Mouse (Mus musculus) cerebellum, postnatal 14 days (tissue): ENCODE measurements around the gene Hoxa3.

Experiments
- DNase-seq, 2 experiments: peaks; one replicate each; pipeline ENCODE4 v3.0.0; 2021; ENCODE audit warnings: mixed read lengths in 2 of 2

Gene Hoxa3

DNA sequence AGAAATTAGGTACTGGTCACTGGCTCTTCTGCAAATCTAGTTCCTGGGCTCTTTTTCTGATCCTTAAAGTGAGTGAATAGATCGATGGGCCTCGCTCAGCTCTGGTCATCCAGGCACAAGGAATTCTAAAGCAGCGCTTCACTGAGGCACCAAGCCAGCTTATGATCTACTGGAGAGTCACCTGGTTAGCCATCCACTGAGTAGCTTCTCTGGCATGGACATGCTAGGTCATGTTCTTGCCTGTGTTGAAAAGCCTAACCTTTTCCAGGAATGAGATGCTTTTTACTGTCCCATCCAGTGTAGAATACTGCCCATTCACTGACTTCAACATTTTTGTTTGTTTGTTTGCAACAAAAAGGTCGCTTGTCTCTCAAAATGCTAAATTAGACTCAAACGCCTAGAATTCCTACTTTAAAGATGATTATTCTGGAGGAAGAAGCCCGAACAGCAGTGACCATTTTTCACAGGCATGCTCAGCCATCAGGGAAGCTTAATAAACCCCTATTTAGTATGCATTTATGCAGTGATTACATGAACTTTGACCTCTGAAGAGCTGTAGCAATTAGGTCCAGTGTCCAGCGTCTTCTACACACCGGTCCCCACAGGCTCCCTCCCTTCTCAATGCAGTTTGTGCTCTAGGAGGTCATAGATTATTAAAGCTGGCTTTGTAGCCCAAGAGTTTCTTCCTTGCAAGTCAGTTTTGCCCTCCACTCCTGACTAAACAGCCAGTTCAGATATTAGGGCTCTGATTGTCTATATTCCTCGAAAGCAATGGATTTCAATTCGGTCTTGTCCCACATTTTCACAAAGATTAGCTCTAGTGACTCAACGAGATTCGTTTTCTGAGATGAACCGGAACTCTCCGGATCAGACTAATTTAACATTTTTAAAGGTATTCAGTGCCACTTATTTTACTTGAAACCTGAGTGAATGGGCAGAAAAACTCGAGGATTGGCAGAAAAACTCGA is 60.6 kb downstream of the Hoxa3 start:
- no peak for DNase-seq

DNA sequence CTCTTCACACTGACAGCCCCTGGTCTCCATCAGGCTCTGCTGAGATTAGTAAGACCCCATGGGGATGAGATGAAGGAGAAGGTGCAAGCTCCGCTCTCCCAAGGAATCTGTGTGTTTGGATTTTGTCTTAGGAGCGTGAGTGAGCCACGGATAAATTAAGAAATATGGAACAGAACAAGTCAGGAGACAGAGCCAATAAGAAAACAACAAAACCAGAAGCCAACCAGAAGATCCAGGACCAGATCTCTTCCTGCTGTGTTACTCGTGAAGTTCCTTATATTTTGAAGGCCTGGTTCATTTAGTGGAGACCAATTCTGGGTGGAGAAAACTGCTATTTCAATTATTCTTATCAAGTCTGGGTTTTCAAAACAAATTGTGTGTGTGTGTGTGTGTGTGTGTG is 61.6 kb downstream of the Hoxa3 start:
- DNase-seq = no peak

DNA sequence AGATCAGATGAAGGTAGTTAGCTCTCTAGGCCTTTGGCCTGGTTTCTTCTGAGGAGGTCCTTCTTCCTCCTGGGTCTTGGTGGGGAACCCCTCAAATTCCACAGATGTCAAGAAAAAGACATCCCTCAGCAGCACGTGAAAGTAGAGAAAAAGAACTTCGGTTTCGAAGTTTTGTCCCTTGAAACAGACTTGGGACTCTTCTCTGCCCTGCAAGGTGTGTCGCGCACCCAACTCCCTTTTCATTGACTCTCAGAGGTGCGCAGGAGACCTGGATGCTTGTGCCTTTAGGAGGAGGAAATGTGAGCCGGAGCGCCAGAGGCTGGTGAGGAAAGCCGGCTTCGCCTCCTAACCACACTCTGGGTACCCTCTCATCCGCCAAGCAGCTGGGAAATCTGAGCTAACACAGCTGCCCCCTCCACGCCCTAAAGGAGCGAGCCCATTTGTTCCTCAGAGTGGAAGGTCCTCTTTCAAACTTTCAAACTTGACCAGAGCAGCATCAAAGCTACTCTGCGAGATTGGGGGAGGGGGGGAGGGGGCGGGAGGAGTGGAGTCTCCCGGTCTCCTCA is 62.7 kb downstream of the Hoxa3 start:
- DNase-seq = no peak

DNA sequence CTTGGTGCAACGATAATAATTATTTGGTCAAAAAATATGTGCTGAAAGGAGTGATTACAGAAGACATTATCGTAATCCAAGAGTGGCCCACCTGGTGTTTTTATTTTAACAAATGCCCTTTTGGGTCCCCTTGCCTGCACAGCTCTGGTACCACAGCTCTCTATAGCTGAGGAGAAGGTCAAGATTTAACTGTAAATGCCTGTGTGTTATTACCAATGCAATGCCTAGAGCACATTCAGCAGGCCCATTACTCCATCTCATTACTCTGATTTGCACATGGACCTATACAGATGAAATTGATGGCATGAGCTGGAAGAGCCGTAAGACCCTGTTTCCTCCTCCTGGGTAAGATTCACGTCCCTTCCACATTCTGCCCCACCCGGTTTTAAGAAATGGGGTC is 74.0 kb downstream of the Hoxa3 start:
- DNase-seq = no peak

DNA sequence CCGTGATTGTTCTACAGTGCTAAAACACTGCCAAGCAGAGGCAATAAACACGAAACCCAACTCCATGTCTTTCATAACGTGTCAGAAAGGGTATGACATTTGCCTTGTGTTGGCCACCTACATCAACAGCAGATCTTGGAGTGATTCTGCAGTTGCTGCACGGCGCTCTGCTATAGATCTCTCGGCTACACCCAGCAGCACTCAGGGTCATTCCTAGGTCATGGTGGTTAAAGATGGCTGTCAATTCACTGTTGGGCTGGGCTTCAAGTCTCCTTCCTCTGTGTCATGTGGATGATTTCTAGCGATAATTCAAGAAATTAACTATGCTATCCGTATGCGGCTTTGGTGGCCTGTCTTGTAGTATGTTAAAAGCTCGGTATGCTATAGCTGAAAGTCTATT is 74.6 kb downstream of the Hoxa3 start:
- DNase-seq = no peak

DNA sequence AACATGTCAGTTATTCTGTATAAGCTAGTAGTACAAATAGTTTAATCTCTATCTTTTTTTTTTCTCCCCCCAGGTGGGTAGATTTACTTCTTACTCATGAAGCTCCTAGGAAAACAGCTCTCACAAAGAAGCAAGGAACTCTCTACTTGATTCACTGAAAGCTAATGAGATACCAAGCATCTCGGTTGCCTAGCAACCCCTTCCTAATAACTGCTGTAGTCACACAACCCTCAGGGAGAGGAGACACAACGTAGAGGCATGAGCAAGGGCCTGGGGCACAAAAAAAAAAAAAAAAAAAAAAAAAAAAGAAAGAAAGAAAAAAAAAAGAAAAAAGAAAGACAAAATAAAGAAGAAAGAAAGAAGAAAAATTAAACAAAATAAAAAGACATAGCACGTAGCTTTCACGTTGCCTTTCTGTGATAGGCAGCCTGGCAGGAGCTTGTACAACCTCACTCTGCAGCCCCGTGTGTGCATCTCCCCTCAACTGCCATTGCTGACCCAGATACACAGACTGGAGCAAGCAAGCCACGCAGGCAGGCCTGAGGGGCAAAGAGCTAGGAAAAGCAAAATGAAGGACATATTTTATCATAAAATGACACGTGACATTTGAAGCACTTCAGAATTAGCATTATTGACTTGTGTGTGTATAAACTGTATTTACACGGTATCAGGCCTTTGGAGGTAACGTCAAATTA is 75.1 kb downstream of the Hoxa3 start:
- no peak for DNase-seq

DNA sequence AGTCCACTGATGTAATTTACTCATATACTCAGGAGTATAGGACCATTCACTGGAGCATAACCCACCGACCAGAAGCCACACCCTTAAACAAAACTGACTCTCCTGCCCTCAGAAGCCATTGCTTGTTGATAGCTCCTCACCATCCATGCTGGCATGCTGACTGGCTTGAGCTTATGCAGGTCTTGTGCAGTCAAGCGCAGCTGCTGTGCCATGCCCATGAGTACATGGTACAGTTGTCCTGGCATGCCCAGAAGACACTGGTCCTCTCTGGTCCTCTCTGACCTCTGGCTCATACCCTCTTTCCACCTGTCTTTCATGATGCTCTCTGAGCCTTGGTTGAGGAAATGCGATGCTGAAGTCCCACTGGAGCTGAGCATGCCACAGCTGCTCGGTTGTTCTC is 89.5 kb downstream of the Hoxa3 start:
- no peak for DNase-seq

DNA sequence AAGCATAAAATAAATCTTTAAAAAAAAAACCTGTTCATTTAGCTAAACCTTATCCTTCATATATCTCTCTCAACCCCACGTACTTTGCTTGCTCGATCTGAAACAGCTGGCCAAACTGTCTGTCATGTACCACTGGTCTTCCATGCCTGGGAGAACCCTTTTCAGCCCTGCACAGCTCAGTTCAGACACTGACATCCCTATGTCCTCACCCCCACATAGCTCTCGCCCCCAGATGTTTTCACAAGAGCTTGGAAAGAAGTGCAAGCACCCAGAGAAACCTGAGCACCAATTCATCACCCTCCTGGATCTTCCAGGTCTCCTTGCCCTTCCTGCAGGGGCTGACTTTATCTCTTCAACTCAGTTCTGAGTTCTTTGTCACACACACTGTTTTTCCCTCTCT is 92.0 kb downstream of the Hoxa3 start:
- no peak for DNase-seq
